Mouse (Mus musculus) spleen, adult 12 weeks (tissue): ENCODE results near the gene Gm21958.
A peak's percentile ranks its signal among the peaks of the same experiment; 100 is the strongest.

Source experiments
- DNase-seq: peaks from one replicate; pipeline ENCODE4 v3.0.0; 2022; ENCODE audit warnings: low spot score

The Gm21958 gene

GRCm38 (mm10) chr3:54714253-54714652, at the start of gene Gm21958:
Gene Gm21958 (minus strand): TSS chr3:54714353.
- DNase-seq: no peak

GRCm38 (mm10) chr3:54761258-54761657, 47.1 kb upstream of the Gm21958 start:
- DNase-seq: no peak

- DNase-seq: no peak
These were observed 46.4 kb upstream of the Gm21958 start for GRCm38 (mm10) chr3:54760321-54761115.

- no peak for DNase-seq
These were observed 45.1 kb upstream of the Gm21958 start for GRCm38 (mm10) chr3:54759211-54759610.

- DNase-seq: no peak
These were observed 43.3 kb upstream of the Gm21958 start for GRCm38 (mm10) chr3:54757446-54757845.

GRCm38 (mm10) chr3:54756058-54756457, 41.9 kb upstream of the Gm21958 start:
- no peak for DNase-seq

- DNase-seq: no peak
These were observed 41.2 kb upstream of the Gm21958 start, which contains the start of gene Smad9 for GRCm38 (mm10) chr3:54755145-54756041. Gene Smad9 (plus strand): TSS chr3:54755582.

- no peak for DNase-seq
These were observed 39.3 kb upstream of the Gm21958 start for GRCm38 (mm10) chr3:54753411-54753810.

GRCm38 (mm10) chr3:54745799-54746198, 31.6 kb upstream of the Gm21958 start:
- no peak for DNase-seq

- DNase-seq: no peak
These were observed 27.8 kb upstream of the Gm21958 start for GRCm38 (mm10) chr3:54741965-54742364.

- DNase-seq: no peak
These were observed 23.2 kb upstream of the Gm21958 start for GRCm38 (mm10) chr3:54737317-54737716.

- no peak for DNase-seq
These were observed 22.2 kb upstream of the Gm21958 start for GRCm38 (mm10) chr3:54736101-54736927.

- DNase-seq: peak; percentile 94
These were observed 21.3 kb upstream of the Gm21958 start, which contains the start of the genes Exosc8 and Alg5 for GRCm38 (mm10) chr3:54735247-54736046. Gene Exosc8 (minus strand): TSS chr3:54735393. Gene Alg5 (plus strand): TSS chr3:54735539.

- DNase-seq: peak; percentile 88
These were observed 20.5 kb upstream of the Gm21958 start for GRCm38 (mm10) chr3:54734411-54735246.

- DNase-seq: no peak
These were observed 18.2 kb upstream of the Gm21958 start for GRCm38 (mm10) chr3:54732371-54732770.

- no peak for DNase-seq
These were observed 17.5 kb upstream of the Gm21958 start for GRCm38 (mm10) chr3:54731626-54732150.

- no peak for DNase-seq
These were observed 13.9 kb upstream of the Gm21958 start for GRCm38 (mm10) chr3:54728100-54728499.

GRCm38 (mm10) chr3:54727588-54727987, 13.4 kb upstream of the Gm21958 start:
- DNase-seq: no peak

GRCm38 (mm10) chr3:54725344-54725743, 11.2 kb upstream of the Gm21958 start:
- no peak for DNase-seq
